Mouse (Mus musculus) forebrain, embryonic 10.5 days (tissue): Measurements from ENCODE around the gene Wdfy3. TPM values are rescaled to one million over a fixed set of nuclear protein-coding genes. Genes with fewer than 3 reads are reported as not detected.

Experiments used
- DNase-seq: peaks from one replicate; pipeline ENCODE4 v3.0.0-alpha.2; 2017; ENCODE audit warnings: low spot score; ENCODE audit errors: extremely low spot score
- H3K27ac ChIP-seq: fragments of 300-500 bp; sonication (generic); 2 replicates; pipeline ENCODE4 v1.5.1; 2016; ENCODE audit warnings: mild to moderate bottlenecking
- H3K27me3 ChIP-seq: fragments of 300-500 bp; sonication (generic); 2 replicates; pipeline ENCODE4 v1.6.1; 2016; ENCODE audit warnings: mild to moderate bottlenecking; ENCODE audit not compliant: poor library complexity, severe bottlenecking
- H3K36me3 ChIP-seq: fragments of 300-500 bp; sonication (generic); replicated peaks from 2 replicates; pipeline ENCODE4 v1.6.1; 2016; ENCODE audit warnings: mild to moderate bottlenecking, moderate library complexity
- H3K4me1 ChIP-seq: fragments of 300-500 bp; sonication (generic); 2 replicates; pipeline ENCODE4 v1.6.1; 2016
- H3K4me3 ChIP-seq: fragments of 300-500 bp; sonication (generic); 2 replicates; pipeline ENCODE4 v1.5.1; 2016; ENCODE audit warnings: mild to moderate bottlenecking, moderate library complexity
- H3K9me3 ChIP-seq: fragments of 300-500 bp; sonication (generic); 2 replicates; pipeline ENCODE4 v1.6.1; 2016; ENCODE audit warnings: mild to moderate bottlenecking, moderate library complexity
- WGBS: fragments of 180-500 bp; shearing (Covaris S2); methylation state at CpG from one replicate; pipeline ENCODE4 v1.1.7; 2016; 5-methylcytosine and 5-hydroxymethylcytosine counted together
- polyA plus RNA-seq: library from polyadenylated mRNA; unstranded; fragments of >200 nt; fragmentation: Nextera tagmentation; extraction: Ambion mirVana; gene quantifications from 2 replicates; pipeline ENCODE4 v1.2.1, GENCODE M21; 2016

Wdfy3 gene
- polyA plus RNA-seq, 1 experiment from 2014 or later, result 14.8 TPM

- Histone ChIP-seq H3K4me1 (peaks cover 7% of the 10 kb centered on the region), H3K9me3 (no peaks in the 10 kb centered on the region), H3K27me3 (no peaks in the 10 kb centered on the region), H3K36me3 (no peaks in the 10 kb centered on the region), H3K27ac (no peak overlapping the region), H3K4me3 (no peak overlapping the region)
- no peak for DNase-seq
Observed at GRCm38 (mm10) chr5:101789770-101790169, 280.0 kb downstream of the Wdfy3 start.

- no peak overlapping the region for H3K4me3 ChIP-seq
- DNase-seq, result no peak
- H3K27me3 ChIP-seq, result no peaks in the 10 kb centered on the region
- WGBS, result 65% methylated on average over 4 of the region's 4 CpGs
- peaks cover 7% of the 10 kb centered on the region for H3K4me1 ChIP-seq
- H3K36me3 ChIP-seq, result no peaks in the 10 kb centered on the region
- no peaks in the 10 kb centered on the region for H3K9me3 ChIP-seq
- H3K27ac ChIP-seq, result no peak overlapping the region
Observed at GRCm38 (mm10) chr5:101785921-101786614, 283.7 kb downstream of the Wdfy3 start.

- no peak for DNase-seq
- no peaks in the 10 kb centered on the region for H3K27me3 ChIP-seq
- WGBS, result 96% methylated on average over 2 of the region's 2 CpGs
Observed at GRCm38 (mm10) chr5:101784787-101785186, 284.9 kb downstream of the Wdfy3 start.

GRCm38 (mm10) chr5:101784328-101784727 is 285.4 kb downstream of the Wdfy3 start:
- no peaks in the 10 kb centered on the region for H3K9me3 ChIP-seq
- H3K4me3 ChIP-seq, result no peak overlapping the region
- DNase-seq, result no peak
- H3K27ac ChIP-seq, result no peak overlapping the region
- WGBS, result 88% methylated on average over 3 of the region's 3 CpGs
- no peaks in the 10 kb centered on the region for H3K36me3 ChIP-seq
- peaks cover 7% of the 10 kb centered on the region for H3K4me1 ChIP-seq
- no peaks in the 10 kb centered on the region for H3K27me3 ChIP-seq

More at GRCm38 (mm10) chr5:101784787-101785186, 284.9 kb downstream of the Wdfy3 start:
- Histone ChIP-seq H3K4me1 (peaks cover 7% of the 10 kb centered on the region), H3K9me3 (no peaks in the 10 kb centered on the region), H3K4me3 (no peak overlapping the region), H3K27ac (no peak overlapping the region), H3K36me3 (no peaks in the 10 kb centered on the region)
